In genomic region chr5:99416902-99417301, GRCm38 (mm10) we compare ENCODE assay signal across 22 mouse cellular contexts.
DNase-seq lines count a peak whose midpoint lies in the region; ATAC-seq and TF ChIP-seq lines count a peak whose summit lies in the region.
"Had no signal": no experiment of that assay in that cellular context is flagged by ENCODE, and none has a peak within 500 bp of the region (broad histone marks: within the 10 kb centered on the region; RNA-seq: fewer than 3 reads in every experiment).

No protein-coding gene starts in this region.

- no peak overlapping the region for H3K4me2 ChIP-seq in midbrain, embryonic 11.5 days
- no peak overlapping the region for H3K4me2 ChIP-seq in midbrain, embryonic 14.5 days (ENCODE audit: low read length)
- no peak overlapping the region for H3K4me2 ChIP-seq in kidney, postnatal 0 days (ENCODE audit: low read length)
- H3K4me2 ChIP-seq: forebrain, embryonic 13.5 days; hindbrain, embryonic 13.5 days; limb, embryonic 13.5 days; liver, embryonic 12.5 days; midbrain, embryonic 13.5 days; neural tube, embryonic 12.5 days had no signal

- intact Hi-C loops in heart, postnatal 36 days (cut with DNase I), result no loop called here

- H3K27me3 ChIP-seq in midbrain, embryonic 11.5 days (ENCODE audit: control insufficient read depth, insufficient read depth, low read length), result peaks cover 2% of the 10 kb centered on the region; the same call in 1 of the 2 replicates
- H3K27me3 ChIP-seq in midbrain, embryonic 14.5 days (ENCODE audit: control insufficient read depth, insufficient read depth, low read length), result no peaks in the 10 kb centered on the region
- no peaks in the 10 kb centered on the region for H3K27me3 ChIP-seq in kidney, postnatal 0 days (ENCODE audit: insufficient read depth, low read length)
- H3K27me3 ChIP-seq: forebrain, embryonic 13.5 days; limb, embryonic 13.5 days; neural tube, embryonic 12.5 days had no signal

- H3K4me3 ChIP-seq in midbrain, embryonic 11.5 days (ENCODE audit: low read depth, low read length), result no peak overlapping the region
- no peak overlapping the region for H3K4me3 ChIP-seq in midbrain, embryonic 14.5 days (replicated peaks; ENCODE audit: low read depth, low read length)
- no peak overlapping the region for H3K4me3 ChIP-seq in kidney, postnatal 0 days (replicated peaks; ENCODE audit: low read depth, low read length)
- H3K4me3 ChIP-seq: forebrain, embryonic 13.5 days; hindbrain, embryonic 13.5 days; limb, embryonic 13.5 days; liver, embryonic 12.5 days; midbrain, embryonic 13.5 days; neural tube, embryonic 12.5 days had no signal

- no peak overlapping the region for H3K9ac ChIP-seq in midbrain, embryonic 11.5 days (ENCODE audit: low read length)
- no peak overlapping the region for H3K9ac ChIP-seq in midbrain, embryonic 14.5 days (replicated peaks; ENCODE audit: low read length)
- no peak overlapping the region for H3K9ac ChIP-seq in kidney, postnatal 0 days (ENCODE audit: low read depth, low read length)
- H3K9ac ChIP-seq: forebrain, embryonic 13.5 days; hindbrain, embryonic 13.5 days; limb, embryonic 13.5 days; liver, embryonic 12.5 days; midbrain, embryonic 13.5 days; neural tube, embryonic 12.5 days had no signal

- H3K9me3 ChIP-seq in midbrain, embryonic 11.5 days (ENCODE audit: control insufficient read depth, low read length), result no peaks in the 10 kb centered on the region
- no peaks in the 10 kb centered on the region for H3K9me3 ChIP-seq in midbrain, embryonic 14.5 days (ENCODE audit: control insufficient read depth, low read length)
- H3K9me3 ChIP-seq in kidney, postnatal 0 days (replicated peaks; ENCODE audit: low read length), result no peaks in the 10 kb centered on the region
- H3K9me3 ChIP-seq: forebrain, embryonic 13.5 days; hindbrain, embryonic 13.5 days; limb, embryonic 13.5 days; liver, embryonic 12.5 days; midbrain, embryonic 13.5 days; neural tube, embryonic 12.5 days had no signal

- peak; percentile 55 for DNase-seq in heart, adult 11 months
- no peak for DNase-seq in heart, postnatal 36 days
- DNase-seq in midbrain, embryonic 11.5 days (ENCODE audit: low spot score, missing footprints), result peak; percentile 14
- no peak for DNase-seq in midbrain, embryonic 14.5 days
- DNase-seq in kidney, postnatal 0 days (ENCODE audit: low spot score), result no peak
- no peak for DNase-seq in left cerebral cortex, adult 11 months (ENCODE audit: low spot score)
- no peak for DNase-seq in urinary bladder, postnatal 14 days (ENCODE audit: low spot score)
- DNase-seq: adrenal gland, postnatal 25 days; cerebellum, adult 8-10 months; gastrocnemius, postnatal 36 days; lung, adult 18-20 months; lung, postnatal 14 days; retina, postnatal 1 day; right cerebral cortex, postnatal 4 days; thymus, postnatal 14 days had no signal

- ATAC-seq in midbrain, embryonic 11.5 days (ENCODE audit: low FRiP score), result no peak
- no peak for ATAC-seq in midbrain, embryonic 14.5 days (ENCODE audit: low FRiP score, low TSS enrichment)
- ATAC-seq in kidney, postnatal 0 days (replicated peaks; ENCODE audit: low FRiP score, low read depth), result 0 out of 2 replicates have a peak, but pooled peaks have one; percentile 29
- ATAC-seq: forebrain, embryonic 13.5 days; inflammation-experienced regulatory T-cells, adult 6 months; liver, embryonic 12.5 days; midbrain, embryonic 13.5 days had no signal

- TF ChIP-seq CTCF in kidney, postnatal 0 days (IDR thresholded peaks at IDR 0.05; ENCODE audit: low read depth), result no peak

- H3K4me1 ChIP-seq in midbrain, embryonic 11.5 days (ENCODE audit: control insufficient read depth, insufficient read depth, low read length), result no peaks in the 10 kb centered on the region
- H3K4me1 ChIP-seq in midbrain, embryonic 14.5 days (ENCODE audit: control insufficient read depth, insufficient read depth, low read length), result no peaks in the 10 kb centered on the region
- H3K4me1 ChIP-seq in kidney, postnatal 0 days (replicated peaks; ENCODE audit: insufficient read depth, low read length), result no peaks in the 10 kb centered on the region
- H3K4me1 ChIP-seq: forebrain, embryonic 13.5 days; hindbrain, embryonic 13.5 days; limb, embryonic 13.5 days; liver, embryonic 12.5 days; midbrain, embryonic 13.5 days; neural tube, embryonic 12.5 days had no signal

- no peak overlapping the region for H3K27ac ChIP-seq in midbrain, embryonic 11.5 days (ENCODE audit: low read depth, low read length)
- no peak overlapping the region for H3K27ac ChIP-seq in midbrain, embryonic 14.5 days (replicated peaks; ENCODE audit: low read depth, low read length)
- no peak overlapping the region for H3K27ac ChIP-seq in kidney, postnatal 0 days
- H3K27ac ChIP-seq: forebrain, embryonic 13.5 days; hindbrain, embryonic 13.5 days; limb, embryonic 13.5 days; liver, embryonic 12.5 days; midbrain, embryonic 13.5 days; neural tube, embryonic 12.5 days had no signal

- H3K36me3 ChIP-seq in midbrain, embryonic 11.5 days (ENCODE audit: control insufficient read depth, insufficient read depth, low read length), result no peaks in the 10 kb centered on the region
- no peaks in the 10 kb centered on the region for H3K36me3 ChIP-seq in midbrain, embryonic 14.5 days (ENCODE audit: control insufficient read depth, insufficient read depth, low read length)
- no peaks in the 10 kb centered on the region for H3K36me3 ChIP-seq in kidney, postnatal 0 days (ENCODE audit: insufficient read depth, low read length)
- H3K36me3 ChIP-seq: hindbrain, embryonic 13.5 days; limb, embryonic 13.5 days; liver, embryonic 12.5 days; midbrain, embryonic 13.5 days; neural tube, embryonic 12.5 days had no signal

- WGBS in midbrain, embryonic 11.5 days, result 91% methylated on average over 21 of the region's 21 CpGs
- 90% methylated on average over 21 of the region's 21 CpGs for whole genome bisulfite sequencing in midbrain, embryonic 14.5 days
- WGBS in kidney, postnatal 0 days, result 64% methylated on average over 21 of the region's 21 CpGs

Comparison
In these comparisons a context has a peak if more than half of its experiments do, and no peak if none do; other contexts are left out.
1. DNase-seq: peak in heart, adult 11 months (single experiment) and midbrain, embryonic 11.5 days (single experiment); none in heart, postnatal 36 days (0 of 2), midbrain, embryonic 14.5 days (single experiment), kidney, postnatal 0 days (single experiment), left cerebral cortex, adult 11 months (single experiment) and urinary bladder, postnatal 14 days (single experiment).